Mouse (Mus musculus): ENCODE measurements around the gene Exoc7.

- no peak for TF ChIP-seq POLR2A (IDR thresholded peaks at IDR 0.05; ENCODE audit: low read depth, low read length)
- TF ChIP-seq CTCF (IDR thresholded peaks at IDR 0.05; ENCODE audit: extremely low read depth, insufficient read depth, insufficient read length, insufficient replicate concordance), result no peak
Measured at GRCm38 (mm10) chr11:116326963-116327603, 20.1 kb upstream of the Exoc7 start.
